Mouse (Mus musculus) liver, adult 2 months (tissue): ENCODE results near the gene Exosc5. TPM values are rescaled to one million over a fixed set of nuclear protein-coding genes. Genes with fewer than 3 reads are reported as not detected.
A peak's percentile ranks its signal among the peaks of the same experiment; 100 is the strongest.

Experiments used
- DNase-seq: peaks from one replicate; pipeline ENCODE4 v3.0.0-alpha.2; 2011; ENCODE audit warnings: low read depth, low spot score; ENCODE audit errors: extremely low read depth
- H3K27ac ChIP-seq: fragments of 200-500 bp; replicated peaks from 2 replicates; pipeline ENCODE4 v1.5.1; 2012; ENCODE audit warnings: low read depth, mild to moderate bottlenecking, control low read depth, inconsistent platforms, low read length; ENCODE audit not compliant: insufficient read depth
- H3K27me3 ChIP-seq: fragments of 200-500 bp; 2 replicates; pipeline ENCODE4 v1.6.1; 2012; ENCODE audit warnings: mild to moderate bottlenecking, moderate library complexity, low read length, inconsistent platforms; ENCODE audit not compliant: control insufficient read depth, insufficient read depth
- H3K36me3 ChIP-seq: fragments of 200-500 bp; 2 replicates; pipeline ENCODE4 v1.6.1; 2012; ENCODE audit warnings: low read length, inconsistent platforms; ENCODE audit not compliant: control insufficient read depth, insufficient read depth
- H3K4me1 ChIP-seq: fragments of 200-500 bp; 2 replicates; pipeline ENCODE4 v1.6.1; 2011; ENCODE audit warnings: low read length; ENCODE audit not compliant: control insufficient read depth, insufficient read depth
- H3K4me3 ChIP-seq: fragments of 200-500 bp; 2 replicates; pipeline ENCODE4 v1.5.1; 2011; ENCODE audit warnings: low read depth, mild to moderate bottlenecking, control low read depth, low read length, moderate library complexity; ENCODE audit not compliant: insufficient read depth
- H3K79me2 ChIP-seq: fragments of 200-500 bp; 2 replicates; pipeline ENCODE4 v1.6.1; 2012; ENCODE audit warnings: inconsistent platforms, mild to moderate bottlenecking, low read length, moderate library complexity; ENCODE audit not compliant: control insufficient read depth, insufficient read depth
- H3K9ac ChIP-seq: fragments of 200-500 bp; 2 replicates; pipeline ENCODE4 v1.6.1; 2012; ENCODE audit warnings: low read depth, mild to moderate bottlenecking, control low read depth, inconsistent platforms, low read length
- CTCF ChIP-seq: fragments of 200-500 bp; IDR thresholded peaks from 2 replicates; pipeline ENCODE4 v1.5.1; 2011; ENCODE audit warnings: low read depth, low read length, control low read depth
- POLR2A ChIP-seq: fragments of 200-500 bp; IDR thresholded peaks from 2 replicates; pipeline ENCODE4 v1.6.1; 2011; ENCODE audit warnings: low read length, control low read depth; ENCODE audit not compliant: insufficient read depth; ENCODE audit errors: extremely low read depth
- WGBS: fragments of 180-500 bp; shearing (Covaris S2); methylation state at CpG from one replicate; pipeline ENCODE4 v1.1.7; 2018; 5-methylcytosine and 5-hydroxymethylcytosine counted together
- polyA plus RNA-seq: library from polyadenylated mRNA; depleted of rRNA; stranded (reverse); fragments of >200 nt; gene quantifications from 2 replicates; pipeline ENCODE4 v1.2.3, GENCODE M21; 2012
- total RNA-seq: library from RNA; depleted of rRNA; stranded (reverse); fragments of >200 nt; gene quantifications from 2 replicates; pipeline ENCODE4 v1.2.3, GENCODE M21; 2014

The Exosc5 gene
- total and polyA plus RNA-seq, 2 experiments = 30.4 to 75.1 TPM

DNA sequence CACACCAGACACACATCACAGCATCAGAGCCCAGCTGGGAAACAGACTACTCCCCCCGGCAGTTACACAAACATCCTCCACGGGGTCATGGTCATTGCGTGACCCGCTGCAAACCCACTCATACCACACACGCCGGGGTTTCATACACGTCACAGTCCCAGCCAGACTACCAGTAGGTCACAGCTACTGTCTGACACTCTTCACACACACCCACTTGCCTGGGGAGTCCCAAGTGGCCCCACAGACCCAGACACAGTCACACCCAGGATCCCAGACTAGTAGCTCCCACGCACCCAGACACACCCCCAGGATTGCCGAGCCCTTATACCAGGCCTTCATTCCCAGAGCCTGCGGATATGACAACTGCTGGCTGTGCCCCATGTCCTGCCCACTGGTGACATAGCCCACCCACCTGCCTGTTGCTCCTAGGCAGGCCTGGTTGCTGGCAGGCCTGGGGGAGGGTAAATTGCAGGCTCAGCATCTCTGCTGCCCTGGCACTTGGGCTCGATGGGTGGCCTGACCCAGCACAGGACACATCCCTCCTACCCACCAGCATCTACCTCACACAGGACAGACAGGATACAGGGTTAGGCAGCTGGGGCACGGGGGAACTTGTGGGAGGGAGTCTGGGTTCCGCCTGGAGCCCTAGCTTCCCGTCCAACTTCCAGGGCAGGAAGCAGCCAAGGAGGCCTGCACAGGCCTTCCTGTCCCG lies 48.8 kb downstream of the Exosc5 start:
- no peaks in the 10 kb centered on the region for H3K79me2 ChIP-seq
- H3K36me3 ChIP-seq = no peaks in the 10 kb centered on the region
- peaks cover 12% of the 10 kb centered on the region for H3K4me1 ChIP-seq
- TF ChIP-seq CTCF (no peak), POLR2A (no peak)
- DNase-seq = no peak
- 56% methylated on average over 15 of the region's 15 CpGs for WGBS
- H3K27ac ChIP-seq = peak overlapping the region; percentile 71
- H3K4me3 ChIP-seq = peak overlapping the region; percentile 19; the same call in 1 of the 2 replicates
- H3K9ac ChIP-seq = peak overlapping the region; percentile 16; the same call in 1 of the 2 replicates
- no peaks in the 10 kb centered on the region for H3K27me3 ChIP-seq

DNA sequence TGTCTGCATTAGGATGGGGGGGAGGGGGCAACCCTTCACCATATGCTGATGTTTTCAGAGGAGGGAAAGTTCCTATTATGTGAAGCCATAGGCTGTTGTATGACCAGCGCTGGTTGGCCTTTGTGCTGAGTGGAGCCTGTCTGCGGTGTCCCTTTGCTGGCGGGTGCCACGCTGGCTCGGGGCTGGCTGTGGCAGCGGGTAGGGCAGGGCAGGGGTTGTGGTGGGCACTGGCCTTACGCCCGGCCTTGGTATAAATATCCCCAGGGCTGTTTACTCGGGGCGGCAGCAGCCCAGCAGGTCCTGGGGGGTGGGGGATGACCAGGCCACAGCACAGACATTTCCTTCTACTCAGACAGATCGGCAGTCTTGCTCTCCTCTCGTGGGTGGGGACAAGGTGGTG lies 51.0 kb downstream of the Exosc5 start:
- Histone ChIP-seq H3K4me1 (peaks cover 4% of the 10 kb centered on the region), H3K27me3 (no peaks in the 10 kb centered on the region), H3K79me2 (no peaks in the 10 kb centered on the region), H3K27ac (no peak overlapping the region), H3K4me3 (no peak overlapping the region), H3K9ac (0 out of 2 replicates have a peak overlapping the region, but pooled peaks have one; percentile 19), H3K36me3 (peaks cover 4% of the 10 kb centered on the region; the same call in 1 of the 2 replicates)
- 18% methylated on average over 12 of the region's 12 CpGs for WGBS
- TF ChIP-seq CTCF (no peak), POLR2A (no peak)
- DNase-seq = no peak

DNA sequence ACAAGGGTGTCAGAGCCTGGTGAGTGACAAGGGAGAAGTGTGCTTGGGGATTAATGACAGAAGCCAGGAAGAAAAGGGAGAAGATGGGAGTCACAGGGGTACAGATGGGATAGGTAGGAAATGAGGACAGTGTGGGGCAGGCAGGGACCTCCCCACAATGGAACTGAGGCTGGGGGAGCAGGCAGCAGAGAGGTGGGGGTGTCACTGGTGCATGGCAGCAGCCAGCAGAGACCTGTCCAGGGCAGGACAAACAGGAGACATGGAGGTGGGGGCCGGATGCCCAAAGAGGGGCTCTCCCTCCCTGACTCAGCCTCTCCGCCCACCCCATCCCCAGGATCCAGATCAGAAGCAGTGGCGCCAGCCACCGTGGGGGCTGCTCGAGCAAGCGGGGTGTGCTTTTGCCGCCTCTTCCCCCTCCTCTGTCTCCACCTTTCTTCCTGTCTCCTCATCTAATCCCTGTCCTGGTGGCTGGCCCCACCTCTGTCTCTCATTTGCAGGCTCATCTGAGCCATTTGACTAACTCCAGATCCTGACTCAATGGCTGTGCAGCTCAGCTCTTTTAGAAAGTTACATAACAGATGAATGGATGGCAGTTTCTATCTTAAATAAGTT lies 51.7 kb downstream of the Exosc5 start:
- H3K4me3 ChIP-seq = no peak overlapping the region
- H3K79me2 ChIP-seq = no peaks in the 10 kb centered on the region
- no peak for DNase-seq
- 43% methylated on average over 7 of the region's 7 CpGs for WGBS
- peaks cover 6% of the 10 kb centered on the region; the same call in 1 of the 2 replicates for H3K36me3 ChIP-seq
- H3K4me1 ChIP-seq = peaks cover 4% of the 10 kb centered on the region
- H3K9ac ChIP-seq = no peak overlapping the region
- no peak for TF ChIP-seq POLR2A
- TF ChIP-seq CTCF = no peak
- H3K27me3 ChIP-seq = no peaks in the 10 kb centered on the region
- H3K27ac ChIP-seq = no peak overlapping the region

- DNase-seq = no peak
- Histone ChIP-seq H3K36me3 (peaks cover 6% of the 10 kb centered on the region; the same call in 1 of the 2 replicates), H3K4me3 (no peak overlapping the region), H3K27ac (no peak overlapping the region), H3K9ac (no peak overlapping the region), H3K4me1 (peaks cover under 1% of the 10 kb centered on the region), H3K27me3 (no peaks in the 10 kb centered on the region), H3K79me2 (no peaks in the 10 kb centered on the region)
- 84% methylated on average over 5 of the region's 5 CpGs for WGBS
- TF ChIP-seq CTCF (no peak), POLR2A (no peak)
These were observed 52.2 kb downstream of the Exosc5 start for GRCm38 (mm10) chr7:25711165-25711564.

DNA sequence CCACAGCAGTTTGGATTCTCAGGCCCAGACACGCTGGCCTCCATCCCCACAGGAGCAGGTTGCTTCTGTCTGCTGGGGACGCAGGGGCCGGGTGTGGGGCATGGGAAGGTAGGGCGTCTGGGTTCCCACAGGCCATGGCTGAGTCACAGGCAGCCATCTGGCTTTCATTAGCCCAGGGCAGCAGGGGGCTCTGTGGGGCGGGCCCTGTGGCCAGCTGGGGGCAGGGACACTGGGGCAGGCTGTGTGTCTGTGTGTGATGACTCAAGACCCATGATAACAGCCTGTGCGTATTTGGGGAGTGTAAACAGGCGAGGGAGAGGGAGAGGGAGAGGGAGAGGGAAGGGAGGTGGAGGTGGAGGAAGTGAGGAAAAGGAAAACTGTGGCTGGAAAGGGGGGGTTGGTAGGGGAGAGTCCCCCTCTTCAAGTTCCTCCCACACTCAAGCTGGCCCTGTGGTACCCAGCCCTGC lies 52.8 kb downstream of the Exosc5 start:
- Histone ChIP-seq H3K36me3 (peaks cover 6% of the 10 kb centered on the region; the same call in 1 of the 2 replicates), H3K9ac (no peak overlapping the region), H3K27me3 (no peaks in the 10 kb centered on the region), H3K79me2 (no peaks in the 10 kb centered on the region), H3K4me3 (no peak overlapping the region), H3K27ac (no peak overlapping the region), H3K4me1 (no peaks in the 10 kb centered on the region; the same call in none of the 2 replicates)
- no peak for DNase-seq
- WGBS = 52% methylated on average over 7 of the region's 7 CpGs
- TF ChIP-seq CTCF (no peak), POLR2A (no peak)

DNA sequence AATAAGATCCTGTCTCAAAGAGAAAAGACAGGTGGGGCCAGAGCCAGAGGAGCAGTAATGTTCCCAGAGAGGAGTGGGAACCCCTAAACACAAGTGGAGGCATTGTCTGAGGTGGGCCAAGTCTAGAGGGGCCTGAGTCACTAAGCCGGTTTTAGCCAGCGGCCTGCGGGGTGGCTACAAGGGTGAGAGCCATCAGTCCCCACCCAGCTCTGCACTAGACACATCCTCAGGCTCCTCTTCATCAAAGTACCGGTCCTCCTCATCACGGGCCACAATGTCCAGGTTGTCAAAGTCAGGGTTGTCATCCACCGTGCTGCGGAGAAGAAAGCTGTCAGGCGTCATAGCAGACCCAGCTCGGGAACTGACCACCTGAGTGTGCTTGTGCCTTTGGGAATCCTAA lies 53.8 kb downstream of the Exosc5 start:
- peaks cover 6% of the 10 kb centered on the region; the same call in 1 of the 2 replicates for H3K36me3 ChIP-seq
- no peak for DNase-seq
- no peak overlapping the region for H3K27ac ChIP-seq
- H3K4me3 ChIP-seq = no peak overlapping the region
- TF ChIP-seq CTCF = no peak
- 94% methylated on average over 9 of the region's 9 CpGs for WGBS
- H3K4me1 ChIP-seq = no peaks in the 10 kb centered on the region; the same call in none of the 2 replicates
- no peak overlapping the region for H3K9ac ChIP-seq
- H3K79me2 ChIP-seq = no peaks in the 10 kb centered on the region
- H3K27me3 ChIP-seq = no peaks in the 10 kb centered on the region
